Mouse (Mus musculus) right cerebral cortex, postnatal 14 days (tissue): ENCODE measurements around the gene Ccl27a.
"Not testable (repeated sequence)": the region's sequence is repeated elsewhere in the genome, so short reads cannot be mapped to it uniquely, and the experiment has no call there.

Experiments used
- DNase-seq: peaks from one replicate; pipeline ENCODE4 v3.0.0; 2022

Ccl27a gene

DNA sequence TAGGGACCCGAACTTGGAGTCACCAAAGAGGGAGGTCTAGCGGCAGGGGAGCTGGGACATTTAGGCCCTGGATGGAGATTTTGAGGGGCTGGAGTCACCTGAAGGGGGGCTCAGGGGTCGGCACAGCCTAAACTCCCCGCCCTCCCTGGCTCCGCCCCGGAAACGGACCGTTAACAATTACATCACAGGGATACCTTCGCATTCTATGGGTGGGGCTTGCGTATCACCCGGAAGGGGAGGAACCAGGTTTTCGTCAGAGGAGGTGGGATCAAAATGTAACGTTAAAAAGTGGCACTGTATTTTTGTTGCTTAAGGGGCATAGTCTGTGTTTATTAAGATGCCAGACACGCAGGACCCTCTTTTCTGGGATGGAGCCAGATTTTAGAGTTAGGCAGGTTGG is at the start of gene Ccl27a:
Ccl27a (minus strand) TSS at position 246 of the 400 bp plus-strand sequence.
- peak; percentile 61 for DNase-seq

DNA sequence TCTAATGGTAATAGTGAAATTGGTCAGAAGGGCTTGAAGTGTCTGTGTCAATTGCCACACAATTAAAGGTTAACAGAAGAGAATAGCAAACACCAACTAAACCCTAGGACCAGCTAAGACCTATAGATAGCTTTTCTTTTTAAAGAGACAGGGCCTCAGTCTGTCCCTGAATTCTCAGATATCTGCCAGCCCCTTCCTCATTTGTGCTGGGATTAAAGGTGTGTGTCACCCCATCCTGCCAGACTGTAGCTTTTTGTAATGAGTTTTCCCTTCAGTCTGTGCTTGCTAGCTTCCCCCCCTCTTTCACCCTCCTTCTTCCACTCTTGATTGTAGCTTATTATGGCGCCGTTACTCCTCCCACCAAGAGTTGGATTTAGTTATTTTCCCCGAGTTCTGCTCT is 9.2 kb upstream of the Ccl27a start:
- DNase-seq, result not testable (repeated sequence)

DNA sequence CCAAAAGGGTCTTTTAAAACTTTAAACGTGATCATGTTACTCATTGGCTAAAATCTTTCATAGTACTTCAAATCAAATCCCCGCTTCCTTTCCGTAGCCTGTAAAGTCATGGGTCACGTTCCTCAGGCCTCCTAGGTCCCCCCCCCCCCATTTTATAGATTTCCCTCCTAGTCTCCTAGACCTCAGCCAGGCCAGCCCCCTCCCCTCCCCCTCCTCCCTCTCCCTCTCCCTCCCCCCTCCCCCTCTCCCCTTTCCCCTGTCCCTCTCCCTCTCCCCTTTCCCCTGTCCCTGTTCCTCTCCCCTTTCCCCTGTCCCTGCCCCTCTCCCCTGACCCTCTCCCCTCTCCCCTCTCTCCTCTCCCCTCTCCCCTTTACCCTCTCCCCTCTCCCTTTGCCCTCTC is 8.7 kb upstream of the Ccl27a start:
- DNase-seq, result not testable (repeated sequence)

DNA sequence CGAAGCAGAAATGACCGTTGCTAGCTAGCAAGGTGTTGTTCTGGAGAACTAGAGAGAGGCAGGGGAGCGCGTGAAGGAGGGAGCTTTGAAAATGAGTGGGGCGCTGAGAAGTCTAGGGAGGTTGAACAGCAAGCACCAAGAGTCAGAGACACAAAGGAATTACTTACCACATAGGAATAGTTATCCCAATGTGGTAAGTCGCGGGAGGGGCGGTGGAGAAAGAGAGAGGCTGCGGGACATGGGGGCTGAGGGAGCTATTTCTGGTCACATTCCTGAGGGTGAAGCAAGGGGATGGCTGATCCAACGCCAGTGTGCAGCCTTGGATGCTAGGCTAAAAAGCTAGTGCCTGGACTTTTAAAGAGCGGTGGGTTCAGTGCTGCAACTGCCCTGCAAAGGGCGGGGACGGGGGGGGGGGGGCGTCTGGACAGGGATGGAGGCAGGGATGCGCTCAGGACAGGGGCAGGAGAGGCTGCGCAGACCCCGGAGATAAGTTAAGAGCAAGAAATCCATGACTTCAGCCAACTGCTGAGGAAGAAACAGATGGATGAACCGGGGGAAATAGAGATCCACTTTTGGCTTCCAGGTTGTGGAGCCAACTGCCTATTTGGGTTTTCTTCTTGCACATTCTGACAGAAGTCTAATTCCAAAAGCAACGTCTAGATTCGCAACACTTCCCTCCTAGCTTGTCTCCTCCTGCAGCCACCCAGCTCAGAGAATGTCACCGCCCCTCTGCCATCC is 7.9 kb upstream of the Ccl27a start:
- not testable (repeated sequence) for DNase-seq

DNA sequence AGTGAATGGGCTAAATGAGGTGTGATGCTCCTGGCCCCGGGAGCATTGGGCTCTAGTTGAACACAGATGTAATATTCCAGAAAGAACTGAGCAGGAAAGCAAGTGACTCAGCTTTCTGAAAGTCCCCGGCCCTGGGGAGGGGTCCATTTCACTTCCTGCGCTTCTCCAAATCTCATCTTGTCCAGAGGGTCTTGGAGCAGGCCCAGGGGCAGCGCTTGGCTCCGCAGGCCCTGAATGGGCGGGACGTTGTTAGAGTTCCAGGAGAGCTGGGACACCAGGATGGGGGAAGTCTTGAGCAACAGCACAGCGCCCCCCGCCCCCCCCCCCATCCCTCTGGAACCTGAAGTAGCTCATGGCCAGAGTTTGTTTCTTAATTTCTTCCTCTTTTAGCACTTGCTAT is 7.2 kb upstream of the Ccl27a start:
- not testable (repeated sequence) for DNase-seq

DNA sequence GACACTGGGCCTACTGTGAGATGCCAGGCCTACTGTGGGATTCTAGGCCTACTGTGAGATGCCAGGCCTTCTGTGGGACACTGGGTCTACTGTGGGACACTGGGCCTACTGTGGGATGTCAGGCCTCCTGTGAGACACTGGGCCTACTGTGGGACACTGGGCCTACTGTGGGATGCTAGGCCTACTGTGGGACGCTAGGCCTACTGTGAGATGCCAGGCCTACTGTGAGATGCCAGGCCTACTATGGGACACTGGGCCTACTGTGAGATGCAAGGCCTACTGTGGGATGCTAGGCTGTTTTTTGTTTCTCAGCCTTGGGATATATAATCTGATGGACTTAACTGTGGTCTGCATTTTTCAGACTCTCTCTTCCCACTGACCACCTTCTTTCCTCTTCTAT is 1.8 kb upstream of the Ccl27a start:
- not testable (repeated sequence) for DNase-seq

DNA sequence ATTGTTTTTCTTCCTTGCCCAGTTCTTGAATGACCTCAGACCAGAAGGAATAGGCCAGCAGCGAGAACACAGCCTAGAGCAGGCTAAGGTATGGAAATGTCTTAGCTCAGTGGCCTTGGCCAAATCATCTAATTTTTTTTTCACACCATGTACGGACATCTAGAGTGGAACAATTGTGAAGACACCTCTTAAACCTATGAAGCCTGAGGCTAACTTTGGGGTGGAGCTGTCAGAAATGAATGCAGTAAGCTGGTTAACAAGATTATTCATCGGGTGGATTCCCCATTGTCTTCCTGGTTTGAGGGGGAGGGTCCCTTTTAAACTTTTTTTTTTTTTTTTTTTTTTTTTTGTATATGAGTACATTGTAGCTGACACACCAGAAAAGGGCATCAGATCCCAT is 459 bp upstream of the Ccl27a start:
- not testable (repeated sequence) for DNase-seq

DNA sequence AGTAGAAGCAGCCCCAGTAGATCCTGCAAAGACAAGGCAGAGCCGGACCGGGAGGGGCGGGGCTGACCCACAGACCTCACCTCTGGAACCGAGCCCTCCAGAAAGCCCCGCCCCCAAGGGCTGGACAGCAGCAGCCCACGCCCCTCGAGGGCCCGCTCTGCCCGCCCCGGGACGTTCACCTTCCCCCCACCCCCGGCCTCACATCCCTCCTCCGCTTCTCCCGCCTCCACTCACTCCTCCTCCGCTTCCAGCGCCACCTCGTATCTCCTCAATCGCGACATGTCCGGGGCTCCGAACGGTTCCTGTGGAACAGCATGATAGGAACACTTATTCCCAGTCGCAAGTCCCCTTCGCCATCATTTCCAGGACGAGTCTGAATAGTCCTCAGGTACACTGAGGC is 545 bp downstream of the Ccl27a start:
- not testable (repeated sequence) for DNase-seq

DNA sequence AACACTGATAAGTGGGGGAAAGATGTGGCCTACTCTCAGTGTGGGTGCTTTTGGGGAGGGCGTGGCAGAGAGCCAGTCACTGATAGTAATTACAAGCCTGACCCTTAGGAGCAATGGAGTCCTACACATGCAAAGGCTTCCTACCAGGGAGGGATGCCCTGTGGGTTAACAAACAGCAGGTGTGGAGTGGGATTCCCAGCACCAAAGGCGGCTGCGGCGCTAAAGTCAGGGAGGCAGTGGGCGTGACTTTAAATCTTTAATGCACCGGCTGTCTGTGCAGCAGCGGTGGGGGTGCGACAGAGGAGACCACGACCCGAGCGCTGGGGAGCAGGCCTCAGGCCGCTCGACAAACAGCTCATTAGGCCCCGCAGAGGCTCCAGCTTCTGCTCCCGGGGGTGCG is 1.1 kb downstream of the Ccl27a start:
- not testable (repeated sequence) for DNase-seq

DNA sequence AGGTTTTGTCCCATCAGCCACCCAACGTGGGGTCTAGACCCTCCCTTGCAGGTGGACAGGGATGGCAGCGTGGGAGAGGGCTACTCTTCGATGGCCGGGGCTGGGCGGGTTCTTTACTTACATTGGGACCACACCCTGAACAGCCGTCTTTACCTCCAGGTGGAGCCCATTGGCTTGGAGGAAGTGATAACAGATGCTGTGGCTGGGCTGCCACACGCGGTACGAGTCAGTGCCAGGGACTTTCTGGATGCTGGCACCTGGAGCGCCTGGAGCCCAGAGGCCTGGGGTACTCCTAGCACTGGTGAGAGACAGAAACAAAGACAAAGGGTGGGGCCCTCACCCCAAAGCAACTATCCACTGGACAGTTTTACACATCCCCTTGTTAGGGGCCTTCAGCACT is 6.7 kb downstream of the Ccl27a start:
- DNase-seq, result not testable (repeated sequence)

DNA sequence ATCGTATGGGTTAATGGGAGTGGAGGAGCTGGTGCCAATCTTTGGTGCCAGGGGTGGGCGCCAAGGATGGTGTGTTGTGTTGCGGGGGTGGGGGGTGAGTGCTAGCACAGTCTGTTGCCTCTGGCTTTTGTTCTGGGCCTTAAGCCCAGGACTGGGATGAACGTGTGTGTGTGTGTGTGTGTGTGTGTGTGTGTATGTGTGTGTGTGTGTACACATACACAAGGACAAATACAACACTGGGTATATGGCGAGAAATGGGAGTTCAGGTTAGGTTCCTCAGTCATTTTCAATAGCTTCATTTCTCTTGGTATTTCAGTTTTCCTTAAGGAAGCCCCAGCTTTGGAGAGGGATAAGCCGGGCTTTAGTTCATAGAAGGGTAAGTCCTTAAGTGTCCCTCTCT is 10.9 kb downstream of the Ccl27a start:
- DNase-seq, result not testable (repeated sequence)

DNA sequence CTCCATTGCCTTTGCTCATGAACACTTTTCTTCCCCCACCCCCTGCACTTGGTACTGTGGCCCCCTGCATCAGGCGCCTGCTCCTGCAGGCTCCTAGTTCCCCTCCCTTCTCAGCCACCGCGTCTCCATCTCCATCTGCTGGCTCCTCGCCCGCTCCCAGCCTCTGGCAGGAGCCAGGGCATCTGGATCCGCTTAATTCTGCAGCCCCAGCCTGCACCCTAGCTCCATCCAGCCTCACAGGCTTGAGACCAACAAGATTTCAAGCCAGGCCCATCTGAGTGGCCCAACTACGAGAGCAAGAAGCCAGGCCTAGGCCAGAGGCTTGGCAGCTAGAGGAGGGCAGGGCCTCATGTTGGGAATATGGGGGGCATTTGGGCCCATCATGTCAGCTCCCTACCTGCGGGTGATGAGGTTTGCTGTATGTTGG is 11.3 kb downstream of the Ccl27a start:
- DNase-seq, result peak; percentile 73

DNA sequence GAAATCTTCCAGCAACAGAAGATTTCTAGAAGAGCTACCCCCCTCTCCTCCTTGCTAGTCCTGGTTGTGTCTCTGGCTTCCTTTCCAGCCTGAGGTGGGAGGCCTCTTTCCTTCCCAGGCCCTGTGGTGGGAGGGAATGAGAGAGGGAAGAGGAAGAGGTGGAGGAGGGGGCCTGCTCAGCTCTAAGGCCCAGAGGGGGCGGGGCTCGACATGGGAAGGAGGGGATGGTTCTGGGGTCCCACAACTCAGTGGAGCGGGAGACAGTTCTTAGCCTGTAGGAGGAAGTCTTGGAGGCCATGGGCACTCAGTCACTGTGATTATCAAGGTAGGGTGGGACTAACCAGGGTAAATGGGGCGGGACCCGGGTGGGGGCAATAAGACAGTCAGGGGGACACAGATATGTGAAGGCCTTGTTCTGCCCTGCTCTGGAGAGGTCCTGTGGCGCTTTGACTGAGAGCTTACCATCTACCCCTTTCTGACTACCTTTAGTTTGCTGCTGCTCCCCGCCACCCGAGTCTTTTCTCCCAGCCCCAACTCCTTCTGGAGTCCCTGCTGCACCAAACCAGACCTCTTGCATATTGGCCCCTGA is 11.9 kb downstream of the Ccl27a start:
- DNase-seq, result no peak

DNA sequence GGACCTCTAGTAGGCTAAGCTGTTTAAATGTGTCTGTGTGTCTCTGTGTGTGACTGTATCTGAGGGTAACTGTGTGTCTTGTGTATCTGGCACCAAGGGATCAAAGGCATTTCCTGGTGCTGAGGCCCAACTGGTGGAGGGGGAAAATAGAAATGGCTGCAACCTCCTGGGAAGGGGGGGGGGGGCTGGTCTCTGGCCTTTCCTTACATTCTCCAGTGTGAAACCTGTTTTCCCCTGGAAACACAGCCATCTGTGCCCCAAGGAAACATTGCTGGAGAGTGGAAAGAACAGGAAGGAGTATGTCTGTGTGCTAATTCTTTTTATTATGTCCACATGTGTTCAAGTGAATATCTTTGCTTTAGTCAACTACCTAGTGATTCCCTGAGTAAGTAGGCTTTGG is 12.4 kb downstream of the Ccl27a start:
- no peak for DNase-seq

DNA sequence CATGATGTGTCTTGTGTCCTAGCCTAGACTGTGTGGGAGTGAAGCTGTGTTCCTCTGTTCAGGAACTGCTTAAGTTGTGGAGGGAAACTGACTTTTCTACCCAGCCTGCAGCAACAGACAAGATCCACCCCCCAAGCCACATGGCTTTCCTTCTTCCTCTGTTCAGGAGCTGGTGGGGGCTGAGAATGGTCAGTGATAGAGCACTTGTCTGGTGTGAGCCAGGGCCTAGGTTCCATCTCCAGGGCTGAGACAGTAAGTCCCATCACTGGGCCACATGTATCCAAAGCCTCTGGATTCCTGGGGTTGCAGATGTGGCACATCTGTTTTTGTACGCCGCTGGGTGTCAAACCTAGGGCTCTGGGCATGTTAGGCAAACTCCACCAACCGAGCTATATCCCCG is 13.1 kb downstream of the Ccl27a start:
- no peak for DNase-seq

DNA sequence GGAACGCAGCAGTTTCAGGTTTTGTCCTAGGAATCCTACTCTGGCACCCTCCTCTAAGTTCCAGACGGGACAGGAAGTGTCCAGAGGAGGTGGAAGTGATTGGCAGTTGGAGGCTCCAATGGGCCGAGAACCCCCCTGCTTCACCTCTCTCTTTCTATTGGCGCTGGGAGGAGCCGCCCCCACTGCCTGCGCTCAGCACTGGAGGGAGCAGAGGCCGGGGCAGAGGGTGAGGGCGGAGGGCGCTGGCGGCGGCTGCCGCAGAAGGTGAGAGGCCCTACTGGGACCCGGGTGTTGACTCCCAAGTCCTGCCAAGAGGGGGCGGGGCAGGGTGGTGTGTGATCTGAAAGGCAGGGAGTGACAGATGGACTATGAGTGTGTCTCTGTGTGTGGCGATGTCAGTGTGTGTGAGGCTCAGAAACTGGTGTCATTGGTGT is 13.7 kb downstream of the Ccl27a start:
- peak; percentile 74 for DNase-seq

DNA sequence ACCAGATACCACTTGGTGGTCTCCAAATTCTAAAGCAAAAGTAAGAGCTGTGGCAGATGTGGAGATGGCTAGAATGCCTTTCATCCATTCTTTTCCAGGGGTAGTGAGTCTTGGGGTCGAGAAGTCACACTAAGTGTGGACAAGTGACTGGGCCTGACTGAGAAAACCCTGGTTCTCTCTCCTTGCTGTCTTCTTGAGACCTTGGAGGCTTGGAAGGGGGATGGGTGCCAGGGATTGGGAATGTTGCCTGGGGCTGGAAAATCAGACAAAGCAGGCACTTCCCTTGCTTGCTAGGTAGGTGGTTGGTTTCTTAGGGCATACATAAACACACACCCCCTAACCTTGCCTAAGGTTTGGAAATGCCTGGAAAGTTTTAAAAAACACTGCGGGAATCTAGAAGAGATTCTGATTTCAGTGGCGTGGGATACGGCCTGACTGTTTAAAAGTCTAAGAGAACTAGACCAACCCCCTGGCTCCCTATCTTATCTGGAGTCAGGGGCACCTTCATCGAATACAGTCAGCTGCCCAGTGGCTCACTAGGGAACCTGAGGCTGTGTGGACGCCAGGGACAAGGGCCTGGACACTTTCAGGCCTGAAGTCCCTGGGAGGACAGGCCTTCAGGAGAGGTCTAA is 14.3 kb downstream of the Ccl27a start:
- no peak for DNase-seq

DNA sequence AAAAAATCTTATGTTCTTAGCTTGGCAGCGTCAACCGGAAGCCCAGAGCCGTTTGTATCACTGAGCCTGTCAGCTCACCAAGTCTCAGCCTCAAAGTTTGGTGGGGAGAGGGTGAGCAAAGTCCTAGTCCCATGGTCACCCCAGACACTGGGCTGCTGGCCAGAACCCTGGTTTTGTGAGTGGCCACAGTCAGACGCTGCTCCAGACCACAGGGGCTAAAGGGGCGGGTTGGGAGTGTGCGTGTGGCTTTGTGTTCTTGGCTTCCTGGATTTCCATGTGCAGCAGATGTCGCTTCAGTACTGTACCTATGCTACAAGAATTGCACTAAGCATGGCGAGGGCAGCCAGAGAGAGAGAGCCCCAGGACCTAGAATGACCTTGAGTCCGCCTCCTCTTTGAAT is 14.8 kb downstream of the Ccl27a start:
- no peak for DNase-seq

DNA sequence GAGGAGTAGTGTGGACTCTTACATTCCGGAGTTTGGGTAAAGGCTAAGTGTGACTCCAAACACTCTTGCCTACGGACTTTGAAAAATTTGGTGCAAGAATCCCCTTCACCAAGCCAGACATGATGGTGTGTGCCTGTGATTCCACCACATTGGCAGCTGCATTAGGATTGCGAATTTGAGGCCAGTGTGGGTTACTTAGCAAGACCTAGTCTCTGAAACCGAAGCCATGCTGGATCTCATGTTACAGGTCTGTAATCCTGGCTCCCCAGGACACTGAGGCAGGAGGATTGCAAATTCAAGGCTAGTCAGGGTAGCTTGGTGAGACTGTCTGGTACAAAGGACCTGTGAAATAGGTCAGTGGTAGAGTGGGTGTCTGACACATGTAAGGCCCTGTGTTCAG is 15.3 kb downstream of the Ccl27a start:
- DNase-seq, result no peak

DNA sequence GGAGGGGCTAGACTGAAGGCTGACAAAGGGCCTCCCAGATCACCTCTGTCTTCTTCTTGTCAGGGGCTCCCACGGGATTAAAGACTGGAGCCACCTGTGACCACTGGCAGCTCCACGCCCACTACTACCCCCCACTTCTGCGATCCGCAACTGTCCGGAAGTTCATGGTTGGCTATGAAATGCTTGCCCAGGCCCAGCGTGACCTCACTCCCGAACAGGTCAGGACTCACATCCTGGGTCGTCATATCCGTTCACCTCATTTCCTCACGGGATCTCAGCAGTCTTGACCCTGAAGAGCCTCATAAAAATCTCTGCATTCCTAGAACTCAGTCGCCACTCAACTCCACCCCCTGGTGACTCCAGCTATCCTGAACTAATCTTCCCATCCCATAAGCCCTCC is 16.0 kb downstream of the Ccl27a start:
- no peak for DNase-seq

DNA sequence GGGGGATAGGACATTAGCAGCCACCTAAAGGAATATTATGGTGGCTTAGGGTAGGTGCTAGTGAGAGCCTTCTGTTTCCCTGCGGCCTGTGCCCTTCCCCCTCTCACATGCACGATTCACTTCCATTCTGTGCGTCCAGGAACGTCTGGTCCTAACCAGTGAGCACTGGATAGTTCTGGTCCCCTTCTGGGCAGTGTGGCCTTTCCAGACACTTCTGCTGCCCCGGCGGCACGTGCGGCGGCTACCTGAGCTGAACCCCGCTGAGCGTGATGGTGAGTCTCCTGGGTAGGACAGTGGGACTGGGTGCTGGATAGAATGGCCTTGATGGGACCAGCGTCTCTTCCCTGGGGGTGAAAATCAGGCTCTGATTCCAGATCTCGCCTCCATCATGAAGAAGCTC is 16.7 kb downstream of the Ccl27a start:
- DNase-seq, result no peak

DNA sequence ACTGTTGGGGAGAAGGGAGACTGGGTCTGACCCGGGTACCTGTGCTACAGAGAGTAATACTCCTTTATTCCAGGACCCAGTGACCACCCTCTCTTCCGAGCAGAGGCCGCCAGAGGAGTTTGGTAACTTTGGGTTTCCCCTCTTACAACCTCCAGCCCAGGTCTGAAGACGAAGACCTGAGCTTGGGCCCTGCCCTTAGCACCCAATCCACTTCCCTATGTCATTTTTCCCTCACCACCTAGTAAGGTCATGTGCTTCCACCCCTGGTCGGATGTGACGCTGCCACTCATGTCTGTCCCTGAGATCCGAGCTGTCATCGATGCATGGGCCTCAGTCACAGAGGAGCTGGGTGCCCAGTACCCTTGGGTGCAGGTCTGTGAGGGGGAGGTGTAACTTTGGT is 17.6 kb downstream of the Ccl27a start:
- DNase-seq, result no peak

DNA sequence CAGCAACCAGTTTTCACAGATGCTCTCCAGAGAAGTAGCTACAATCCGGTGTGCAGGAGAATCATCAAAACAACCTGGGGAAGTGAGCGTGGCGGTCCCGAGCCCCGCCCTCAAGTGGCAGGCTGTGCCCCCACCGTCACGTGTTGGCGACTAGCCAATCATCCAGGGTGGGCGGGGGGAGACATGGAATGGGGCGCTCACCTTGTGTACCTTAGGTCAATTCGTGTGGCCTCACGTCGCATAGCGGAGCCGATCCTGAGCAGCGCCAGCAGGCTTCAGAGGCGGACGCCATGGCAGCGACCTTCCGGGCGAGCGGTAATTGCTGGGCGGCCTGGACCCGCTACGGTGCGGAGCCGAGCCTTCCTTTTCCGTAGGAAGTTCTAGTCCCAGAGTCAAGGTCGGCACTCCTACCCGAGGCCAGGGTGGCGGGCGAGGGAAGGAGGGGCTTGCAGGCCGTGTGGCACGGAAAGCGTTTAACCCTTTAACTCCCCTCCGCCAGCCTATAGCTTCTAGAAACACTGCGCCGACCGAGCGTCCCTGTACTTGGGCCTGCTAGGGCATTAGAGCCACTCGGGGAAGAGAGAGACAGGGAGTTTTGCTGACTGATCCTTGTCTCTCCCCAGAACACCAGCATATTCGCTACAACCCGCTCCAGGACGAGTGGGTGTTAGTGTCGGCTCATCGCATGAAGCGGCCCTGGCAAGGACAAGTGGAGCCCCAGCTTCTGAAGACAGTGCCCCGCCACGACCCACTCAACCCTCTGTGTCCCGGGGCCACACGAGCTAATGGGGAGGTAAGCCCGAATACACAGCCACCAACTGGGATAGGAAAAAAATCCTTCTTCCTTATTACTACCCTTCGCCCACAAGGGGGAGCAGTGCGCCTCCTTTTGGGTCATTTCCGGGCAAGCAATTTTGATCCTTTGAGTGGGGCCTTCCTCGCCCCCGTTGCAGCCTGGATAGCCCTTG is 18.4 kb downstream of the Ccl27a start, which contains the start of gene Sigmar1:
Sigmar1 (minus strand) TSS at position 820 of the 968 bp plus-strand sequence.
- DNase-seq, result peak; percentile 82
